Mouse (Mus musculus): ENCODE data around the gene Pdap1. TPM values are rescaled to one million over a fixed set of nuclear protein-coding genes. Genes with fewer than 3 reads are reported as not detected.

Gene Pdap1
- polyA plus RNA-seq, 1 experiment from 2014 or later = 109 TPM

DNA sequence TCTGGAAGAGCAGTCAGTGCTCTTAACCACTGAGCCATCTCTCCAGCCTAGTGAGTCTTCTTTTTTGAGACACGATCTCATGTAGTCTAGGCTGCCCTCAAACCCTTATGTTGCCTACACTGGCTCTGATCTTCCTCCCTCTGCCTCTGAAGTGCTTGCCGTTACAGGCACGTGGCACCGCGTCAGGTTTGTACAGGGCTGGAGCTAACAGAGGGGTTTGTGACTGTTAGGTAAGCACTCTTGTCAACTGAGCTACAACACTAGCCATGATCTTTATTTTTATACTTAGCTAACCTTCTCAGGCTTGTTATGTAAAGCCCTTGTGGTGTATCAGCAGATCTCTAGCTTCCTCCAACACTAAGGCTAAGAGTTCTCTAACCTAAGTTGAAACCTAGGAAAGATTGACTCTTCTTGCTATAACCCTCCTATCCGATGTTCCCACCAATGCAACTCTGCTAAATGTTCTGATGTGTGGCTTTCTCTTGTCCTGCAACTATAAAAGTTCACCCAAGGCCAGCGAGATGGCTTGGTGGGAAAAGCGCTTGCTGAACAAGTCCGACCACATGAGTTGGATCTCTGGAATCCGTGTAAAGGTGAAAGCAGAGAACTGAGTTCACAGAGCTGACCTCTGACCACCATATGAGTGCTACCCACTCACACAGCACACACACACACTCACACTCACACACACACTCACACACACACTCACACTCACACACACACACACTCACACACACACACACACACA, 58.0 kb downstream of the Pdap1 start:
- 93% methylated on average over 10 of the region's 10 CpGs for WGBS
- Histone ChIP-seq H3K9me3 (ENCODE audit: control insufficient read depth, low read length) (no peaks in the 10 kb centered on the region), H3K4me2 (ENCODE audit: low read depth, low read length) (no peak overlapping the region), H3K4me1 (ENCODE audit: control insufficient read depth, insufficient read depth, low read length) (peaks cover 9% of the 10 kb centered on the region), H3K27ac (ENCODE audit: low read depth, low read length) (no peak overlapping the region), H3K9ac (replicated peaks; ENCODE audit: low read depth, low read length) (no peak overlapping the region), H3K36me3 (ENCODE audit: control insufficient read depth, insufficient read depth, low read length) (no peaks in the 10 kb centered on the region), H3K27me3 (ENCODE audit: control insufficient read depth, insufficient read depth, low read length) (no peaks in the 10 kb centered on the region), H3K4me3 (ENCODE audit: low read depth, low read length) (no peak overlapping the region)
- no peak for ATAC-seq (ENCODE audit: low read depth)

Other genes with a start within 250 kb of the Pdap1 start
- 30.3 and 32.9 TPM in 2 replicates for gene Smurf1, start 174.4 kb downstream of the Pdap1 start, polyA plus RNA-seq (2014; fragmentation: Nextera tagmentation; extraction: Ambion mirVana)
- not detected in 2 replicates for gene Gm4871, start 107.5 kb downstream of the Pdap1 start, polyA plus RNA-seq (2014; fragmentation: Nextera tagmentation; extraction: Ambion mirVana)
- gene 1700018F24Rik, start 97.2 kb downstream of the Pdap1 start, polyA plus RNA-seq (2014; fragmentation: Nextera tagmentation; extraction: Ambion mirVana) = not detected in 2 replicates
- gene Arpc1a, start 56.4 kb downstream of the Pdap1 start, polyA plus RNA-seq (2014; fragmentation: Nextera tagmentation; extraction: Ambion mirVana) = 243 and 254 TPM in 2 replicates
- gene Kpna7, start 56.2 kb downstream of the Pdap1 start, polyA plus RNA-seq (2014; fragmentation: Nextera tagmentation; extraction: Ambion mirVana) = not detected in 2 replicates
- 14.1 and 41.7 TPM in 2 replicates for gene Arpc1b, start 26.0 kb downstream of the Pdap1 start, polyA plus RNA-seq (2014; fragmentation: Nextera tagmentation; extraction: Ambion mirVana)
- 182 and 198 TPM in 2 replicates for gene Bud31, start 124 bp upstream of the Pdap1 start, polyA plus RNA-seq (2014; fragmentation: Nextera tagmentation; extraction: Ambion mirVana)
- gene Ptcd1, start 26.9 kb upstream of the Pdap1 start, polyA plus RNA-seq (2014; fragmentation: Nextera tagmentation; extraction: Ambion mirVana) = 15.9 and 17.8 TPM in 2 replicates
- gene Cpsf4, start 27.0 kb upstream of the Pdap1 start, polyA plus RNA-seq (2014; fragmentation: Nextera tagmentation; extraction: Ambion mirVana) = 30.1 and 31.3 TPM in 2 replicates
- gene Atp5j2, start 51.8 kb upstream of the Pdap1 start, polyA plus RNA-seq (2014; fragmentation: Nextera tagmentation; extraction: Ambion mirVana) = 539 and 628 TPM in 2 replicates
- 15.2 and 17.0 TPM in 2 replicates for gene Zkscan14, start 61.6 kb upstream of the Pdap1 start, polyA plus RNA-seq (2014; fragmentation: Nextera tagmentation; extraction: Ambion mirVana)
- gene Zkscan5, start 64.3 kb upstream of the Pdap1 start, polyA plus RNA-seq (2014; fragmentation: Nextera tagmentation; extraction: Ambion mirVana) = 13.5 and 15.4 TPM in 2 replicates
- 43.7 and 44.3 TPM in 2 replicates for gene Zfp655, start 91.5 kb upstream of the Pdap1 start, polyA plus RNA-seq (2014; fragmentation: Nextera tagmentation; extraction: Ambion mirVana)
- gene Zscan25, start 140.3 kb upstream of the Pdap1 start, polyA plus RNA-seq (2014; fragmentation: Nextera tagmentation; extraction: Ambion mirVana) = 0.40 and 0.57 TPM in 2 replicates
- not detected in 2 replicates for gene Cyp3a57, start 205.0 kb upstream of the Pdap1 start, polyA plus RNA-seq (2014; fragmentation: Nextera tagmentation; extraction: Ambion mirVana)

Measured in neural tube, embryonic 14.5 days (tissue).